Mouse (Mus musculus) gastrocnemius, postnatal 14 days (tissue): Measurements from ENCODE around the gene Slc38a6. TPM values are rescaled to one million over a fixed set of nuclear protein-coding genes. Genes with fewer than 3 reads are reported as not detected.

ENCODE experiments used
- DNase-seq: peaks from one replicate; pipeline ENCODE4 v3.0.0; 2021; ENCODE audit warnings: mixed read lengths
- intact Hi-C: fragments of 180-260 bp; cut with DNase I; formaldehyde crosslinking; loops from one replicate; pipeline ENCODE4 v1.15.1; 2025; ENCODE audit warnings: low total_unique reads
- total RNA-seq, 2 experiments: library from RNA; stranded (reverse); gene quantifications; 2 replicates each; pipeline ENCODE4 v1.2.3; 2021

The Slc38a6 gene
- total RNA-seq, 2 experiments from 2014 or later: 4.5 to 5.5 TPM

DNA sequence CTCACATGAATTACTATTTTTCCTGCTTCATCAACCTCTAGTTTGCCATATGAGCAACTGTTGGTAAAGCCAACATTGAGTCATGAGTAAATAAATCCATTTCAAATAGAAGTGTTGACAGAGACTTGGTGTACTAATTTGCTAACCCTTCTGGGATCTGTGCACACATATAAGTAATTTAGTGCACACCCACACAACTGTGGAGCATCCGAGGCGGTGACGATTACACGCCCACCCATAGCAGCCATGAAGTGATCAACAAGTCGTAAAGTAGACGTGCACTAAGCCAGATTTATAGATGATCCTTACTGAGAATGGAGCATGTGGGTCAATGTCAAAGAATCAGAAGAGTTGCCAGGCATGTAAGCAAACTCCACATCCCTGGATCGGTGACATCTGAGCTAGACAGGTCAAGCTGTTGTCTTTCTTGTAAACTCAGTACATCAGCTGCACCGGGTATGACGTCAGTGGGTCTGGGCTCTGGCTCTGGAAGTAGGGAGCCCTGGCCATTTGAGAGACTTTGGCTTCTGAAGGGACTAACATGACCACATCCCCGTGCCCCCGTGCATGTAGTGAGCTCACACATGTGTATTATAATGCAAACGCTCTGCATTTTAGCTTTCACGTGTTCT, 92.3 kb downstream of the Slc38a6 start:
- intact Hi-C loops: no loop called here
- no peak for DNase-seq

DNA sequence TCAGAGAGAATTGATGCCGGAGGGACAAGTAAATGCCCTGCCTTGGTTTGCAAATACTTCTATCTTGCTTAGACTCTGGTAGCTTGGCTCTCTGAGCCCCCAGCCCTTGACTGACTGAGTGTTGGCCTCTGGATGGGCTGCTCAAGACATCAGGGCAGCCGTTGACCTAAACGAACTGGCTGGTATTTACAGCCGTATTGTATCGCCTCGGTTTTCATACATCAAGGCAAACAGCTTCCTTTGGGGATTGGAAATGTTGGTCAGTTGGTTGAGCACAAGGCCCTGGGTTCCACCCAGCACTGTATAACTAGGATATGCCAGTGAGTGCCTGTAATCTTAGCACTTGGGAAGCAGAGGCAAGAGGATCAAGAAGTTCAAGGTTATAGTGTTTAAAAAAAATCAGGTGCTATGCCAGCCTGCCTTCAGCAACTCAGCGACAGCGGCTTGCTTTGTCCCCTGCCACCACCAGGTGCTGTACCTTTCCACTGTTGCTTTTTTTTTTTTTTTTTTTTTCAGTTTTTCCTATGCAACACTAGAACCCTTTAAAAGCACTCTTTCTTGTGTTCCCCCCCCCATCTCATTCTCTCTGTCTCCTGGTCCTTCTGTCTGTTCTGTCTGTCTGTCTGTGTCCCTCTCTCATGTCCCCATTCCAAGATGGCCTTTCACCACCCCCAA, 94.2 kb downstream of the Slc38a6 start:
- DNase-seq: no peak
- intact Hi-C loops: no loop called here

DNA sequence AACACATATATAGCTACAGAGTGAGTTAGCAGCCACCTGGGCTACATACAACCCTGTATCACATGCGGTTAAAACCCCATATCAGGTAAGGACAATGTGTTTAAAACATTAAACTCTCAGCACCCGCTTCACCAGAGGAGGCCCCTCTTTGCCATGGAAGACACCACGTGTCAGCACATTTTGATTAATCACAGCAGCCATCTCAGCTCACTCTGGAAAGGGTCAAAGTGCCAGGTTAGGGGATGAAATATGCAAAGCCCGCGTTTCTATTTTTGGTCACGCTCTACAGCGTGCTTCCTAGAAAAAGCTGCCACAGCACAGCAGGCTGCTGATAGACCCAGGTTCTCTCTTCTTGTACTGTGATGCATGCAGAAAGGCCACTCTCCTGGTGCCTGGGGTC, 94.9 kb downstream of the Slc38a6 start:
- intact Hi-C loops: no loop called here
- DNase-seq: no peak

DNA sequence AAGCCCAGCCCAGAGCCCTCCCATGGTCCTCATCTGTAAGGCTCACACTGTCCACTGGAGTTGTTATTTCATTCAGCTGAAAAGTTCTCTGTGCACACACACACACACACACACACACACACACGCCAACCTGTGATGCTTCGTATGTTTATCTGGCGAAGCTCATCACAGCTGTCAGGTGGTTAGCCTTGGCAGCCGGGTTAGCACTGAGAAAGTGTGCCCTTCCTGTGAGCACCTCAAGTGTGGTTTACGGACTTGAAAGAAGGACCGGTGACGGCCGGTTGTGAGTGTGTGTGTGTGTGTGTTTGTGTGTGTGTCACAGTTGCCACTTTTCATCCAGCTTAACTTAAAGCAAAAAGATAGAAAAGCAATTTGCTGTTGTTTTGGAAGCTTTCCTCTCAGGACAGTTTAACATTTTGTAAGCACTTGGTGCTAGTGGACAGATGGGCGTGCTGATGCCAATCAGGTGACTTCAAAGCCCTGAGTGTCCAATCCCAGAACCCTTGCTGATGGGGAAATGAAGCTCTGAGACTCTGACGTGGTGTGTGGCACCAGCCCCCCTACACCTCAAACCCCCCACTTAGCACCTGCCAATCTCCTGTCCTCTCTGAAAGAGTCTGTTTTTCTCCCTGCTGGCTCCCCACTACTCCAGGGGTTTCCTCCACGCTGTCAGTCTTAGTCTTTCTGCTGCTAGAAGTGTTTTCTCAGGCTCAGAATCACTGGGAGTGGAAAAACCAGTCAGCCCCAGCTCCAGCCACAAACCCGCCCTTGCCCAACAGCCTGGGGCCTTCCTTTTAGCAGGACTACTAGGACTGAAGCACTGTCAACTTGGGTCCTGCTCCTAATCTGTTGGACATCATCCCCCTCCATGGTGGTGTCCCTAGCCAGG, 96.0 kb downstream of the Slc38a6 start:
- intact Hi-C loops: no loop called here
- DNase-seq: no peak

DNA sequence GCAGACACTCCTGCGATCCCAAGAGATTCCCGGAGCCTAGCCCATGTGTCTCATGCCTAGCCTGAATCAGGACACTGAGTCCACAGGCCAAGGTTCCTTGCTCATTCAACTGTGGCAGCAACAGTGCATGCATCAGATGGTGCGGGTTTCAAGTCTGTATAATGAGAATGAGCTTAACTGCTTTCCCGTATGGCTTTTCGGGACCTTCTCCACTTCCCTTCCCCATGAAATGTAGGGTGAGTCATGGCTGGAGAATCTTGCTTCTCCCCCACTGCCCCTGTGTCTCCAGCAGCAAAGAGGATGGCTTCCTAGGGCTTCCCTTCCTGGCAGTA, 96.6 kb downstream of the Slc38a6 start:
- no peak for DNase-seq
- intact Hi-C loops: no loop called here

DNA sequence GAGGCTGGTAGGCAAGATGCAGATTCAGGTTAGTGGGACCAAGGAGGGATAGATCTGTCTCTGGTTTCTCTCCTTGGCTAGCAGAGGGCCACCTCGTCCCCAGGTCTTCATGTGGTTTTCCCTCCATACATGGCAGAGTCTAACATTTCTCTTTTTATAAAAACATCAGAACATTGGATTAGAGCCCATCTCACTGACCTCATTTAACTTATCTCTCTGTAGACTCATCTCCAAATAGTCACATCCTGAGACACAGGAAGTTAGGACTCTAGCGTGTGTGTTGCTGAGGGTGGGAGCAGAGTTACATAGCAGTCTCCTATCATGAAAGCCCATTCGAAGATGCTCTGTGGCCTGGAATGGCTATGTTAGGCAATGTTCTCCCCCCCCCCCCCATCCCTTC, 97.3 kb downstream of the Slc38a6 start:
- DNase-seq: no peak
- intact Hi-C loops: no loop called here

DNA sequence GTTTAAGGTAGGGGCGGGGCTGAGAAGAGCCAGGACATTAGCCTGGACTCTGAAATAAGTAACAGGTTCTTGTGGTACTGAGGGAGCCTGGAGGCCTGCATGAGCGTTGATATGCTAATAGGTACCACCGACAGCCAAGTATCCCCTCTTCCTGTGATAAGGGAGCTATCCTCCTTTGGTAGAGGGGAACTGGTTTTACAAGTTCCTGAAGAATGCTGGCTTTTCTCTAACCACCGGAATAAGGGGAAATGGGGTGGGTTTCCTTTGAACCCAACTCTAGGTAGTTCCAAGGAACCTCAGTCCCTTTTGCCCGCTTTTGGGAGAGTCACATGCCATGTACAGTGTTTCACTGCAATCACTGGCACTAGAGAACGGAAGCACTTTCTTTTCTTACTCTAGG, 98.2 kb downstream of the Slc38a6 start:
- no peak for DNase-seq
- intact Hi-C loops: no loop called here

DNA sequence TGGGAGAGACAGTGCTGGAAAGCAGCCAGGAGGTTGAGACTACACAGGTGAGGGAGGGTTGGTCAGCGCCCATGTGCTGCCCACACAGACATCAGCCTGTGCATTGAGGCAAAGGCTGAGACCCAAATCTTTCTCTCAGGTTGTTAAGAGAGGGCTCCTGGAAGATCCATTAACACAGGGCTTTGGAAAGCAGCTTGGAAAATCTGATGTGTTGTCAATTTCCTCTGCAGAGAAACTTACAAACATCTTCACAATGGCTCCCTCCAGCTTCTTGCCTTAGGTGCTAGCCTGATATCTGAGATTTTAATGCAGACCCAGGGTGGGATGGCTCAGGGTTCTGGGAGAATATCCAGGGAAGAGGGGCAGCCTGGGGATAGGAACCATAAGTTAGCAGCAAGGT, 105.9 kb downstream of the Slc38a6 start:
- DNase-seq: no peak
- intact Hi-C loops: no loop called here

DNA sequence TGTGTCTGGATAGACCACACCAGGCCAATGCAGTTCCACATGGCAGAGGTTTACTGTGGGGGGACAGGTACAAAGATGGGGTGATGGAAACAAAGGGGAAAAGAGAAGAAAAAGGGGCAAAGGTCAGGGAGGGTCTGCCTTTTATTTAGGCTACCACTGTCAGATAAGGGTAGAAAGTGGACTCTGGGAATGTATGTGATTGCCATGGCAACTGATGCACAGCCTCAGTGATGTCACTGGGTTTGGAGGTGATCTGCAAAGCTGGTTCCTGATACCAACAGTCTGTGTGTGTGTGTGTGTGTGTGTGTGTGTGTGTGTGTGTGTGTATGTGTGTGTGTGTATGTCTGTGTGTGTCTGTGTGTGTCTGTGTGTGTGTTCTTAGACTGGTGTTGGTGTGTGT, 106.4 kb downstream of the Slc38a6 start:
- DNase-seq: no peak
- intact Hi-C loops: no loop called here

DNA sequence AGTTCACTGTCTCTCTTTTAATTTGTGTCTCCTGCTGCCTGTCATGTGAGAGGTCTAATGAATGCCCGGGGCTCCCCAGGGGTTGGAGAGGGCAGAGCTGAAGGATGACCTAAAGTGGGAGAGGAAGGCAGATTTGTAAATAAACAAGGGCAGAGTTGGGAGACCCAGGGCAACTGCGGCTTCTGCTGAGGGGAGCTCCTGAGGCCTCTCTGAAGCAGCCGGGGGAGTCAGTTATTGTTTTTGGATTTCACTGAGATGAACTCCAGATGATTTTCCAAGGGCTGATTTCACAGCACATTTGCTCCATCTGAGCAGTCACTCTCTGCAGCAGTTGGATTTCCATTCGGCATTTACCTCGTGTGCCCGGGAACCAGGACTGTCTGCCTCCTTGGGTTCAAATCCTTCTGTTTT, 107.3 kb downstream of the Slc38a6 start:
- DNase-seq: no peak
- intact Hi-C loops: no loop called here

DNA sequence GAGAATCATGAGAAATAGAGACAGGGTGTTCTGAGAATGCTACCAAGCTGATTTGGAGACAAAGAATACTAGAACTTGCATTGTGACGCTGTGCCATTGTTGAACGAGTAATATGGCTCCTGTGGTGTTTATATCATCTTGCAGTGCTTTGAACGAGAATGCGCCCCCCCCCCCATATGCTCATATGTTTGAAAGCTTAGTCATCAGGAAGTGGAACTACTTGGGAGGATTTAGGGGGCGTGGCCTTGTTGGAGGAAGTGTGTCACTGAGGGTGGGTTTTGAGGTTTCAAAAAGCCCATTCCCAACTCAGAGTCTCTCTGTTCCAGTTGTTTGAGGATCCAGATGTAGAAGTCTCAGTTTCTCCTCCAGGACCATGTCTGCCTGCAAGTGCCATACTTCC, 108.0 kb downstream of the Slc38a6 start:
- DNase-seq: no peak
- intact Hi-C loops: no loop called here

DNA sequence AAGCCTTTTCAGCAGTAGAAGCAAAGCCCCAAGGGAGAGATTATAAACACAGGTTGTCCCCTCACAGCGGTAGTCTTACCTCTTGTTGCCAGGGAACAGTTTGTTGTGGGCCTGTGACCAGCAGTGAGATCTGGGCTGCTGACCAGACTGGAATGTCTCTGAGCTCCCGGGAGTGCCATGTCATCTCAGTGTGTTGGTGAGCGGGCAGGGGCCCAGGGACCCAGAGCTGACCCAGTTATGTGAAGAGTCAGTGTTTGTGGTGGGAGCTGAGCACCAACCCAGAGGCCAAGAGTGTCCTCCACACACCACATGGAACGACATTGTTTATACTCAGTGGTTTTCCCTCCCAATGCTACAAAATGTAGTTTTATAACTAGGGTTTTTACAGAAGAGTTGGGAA, 112.8 kb downstream of the Slc38a6 start:
- intact Hi-C loops: no loop called here
- peak; percentile 63 for DNase-seq

DNA sequence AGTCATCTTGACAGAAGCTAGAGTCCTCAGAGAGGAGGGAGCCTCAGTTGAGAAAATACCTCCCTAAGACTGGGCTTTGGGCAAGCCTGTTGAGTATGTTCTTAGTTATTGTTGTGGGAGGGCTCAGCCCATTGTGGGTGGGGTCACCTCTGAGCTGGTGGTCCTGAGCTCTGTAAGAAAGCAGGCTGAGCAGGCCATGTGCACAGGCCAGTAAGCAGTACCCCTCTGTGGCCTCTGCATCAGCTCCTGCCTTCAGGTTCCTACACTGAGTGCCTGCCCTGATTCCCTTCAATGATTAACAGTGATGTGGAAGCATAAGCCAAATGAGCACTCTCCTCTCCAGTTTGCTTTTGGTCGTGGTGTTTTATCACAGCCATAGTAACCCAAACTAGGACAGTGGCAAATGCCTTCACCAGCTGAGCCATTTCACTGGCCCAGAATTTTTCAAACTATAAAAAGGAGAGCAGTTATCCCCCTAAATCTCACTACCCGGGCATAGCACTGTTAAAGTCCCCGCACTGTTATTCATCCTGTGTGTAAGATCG, 114.0 kb downstream of the Slc38a6 start:
- intact Hi-C loops: no loop called here
- DNase-seq: no peak

DNA sequence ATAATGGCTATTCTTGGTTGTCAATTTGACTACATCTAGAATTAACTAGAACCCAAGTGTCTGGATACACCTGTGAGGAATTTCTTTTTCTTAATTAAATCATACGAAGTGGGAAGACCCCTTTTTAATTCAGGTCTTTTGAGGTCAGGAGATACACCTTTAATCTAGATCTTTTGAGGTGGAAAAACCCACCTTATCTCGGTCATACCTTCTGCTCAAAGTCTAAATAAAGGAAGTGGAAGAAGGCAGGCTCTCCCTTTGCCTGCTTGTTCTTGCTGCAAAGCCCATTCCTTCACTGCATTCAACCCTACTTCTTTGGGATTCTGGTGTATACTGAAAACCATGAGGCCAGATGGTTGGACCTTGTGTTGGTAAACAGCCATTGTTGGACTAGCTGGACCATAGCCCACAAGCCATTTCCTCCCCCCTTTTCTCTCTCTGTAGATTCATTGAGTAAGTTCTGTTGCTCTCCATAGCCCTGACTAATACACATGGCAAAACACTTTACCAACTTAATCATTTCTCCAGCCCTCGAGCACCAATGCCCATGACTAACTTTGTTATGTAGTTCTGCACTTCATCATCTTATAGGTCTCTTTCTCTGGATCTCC, 115.0 kb downstream of the Slc38a6 start:
- intact Hi-C loops: no loop called here
- no peak for DNase-seq

DNA sequence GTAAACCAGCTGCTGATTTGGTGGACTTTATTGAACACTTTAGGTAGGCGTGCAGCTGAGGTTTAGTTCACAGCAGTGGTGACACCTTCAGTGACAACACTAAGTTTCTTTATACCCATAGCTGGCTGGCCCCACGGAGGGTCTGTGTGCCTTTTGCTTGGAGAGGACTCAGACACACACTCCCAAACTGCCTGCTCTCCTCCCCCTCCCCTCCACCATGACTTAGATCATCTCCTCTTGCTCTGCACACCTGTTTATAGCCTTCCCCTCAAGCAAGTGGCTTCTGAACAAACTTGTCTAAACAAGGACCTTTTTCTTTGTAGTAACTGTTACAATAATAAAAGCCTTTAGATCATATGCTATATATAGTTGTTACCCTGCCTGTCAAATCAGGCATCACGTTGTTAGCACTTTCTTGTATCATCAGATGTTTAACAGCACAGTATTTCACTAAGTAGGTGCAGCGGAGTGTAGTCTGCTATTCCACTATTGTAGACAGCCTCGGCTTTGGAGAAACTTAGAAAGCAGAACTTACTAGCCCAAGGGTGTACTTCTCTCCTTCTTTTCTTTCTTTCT, 115.6 kb downstream of the Slc38a6 start:
- DNase-seq: no peak
- intact Hi-C loops: no loop called here

DNA sequence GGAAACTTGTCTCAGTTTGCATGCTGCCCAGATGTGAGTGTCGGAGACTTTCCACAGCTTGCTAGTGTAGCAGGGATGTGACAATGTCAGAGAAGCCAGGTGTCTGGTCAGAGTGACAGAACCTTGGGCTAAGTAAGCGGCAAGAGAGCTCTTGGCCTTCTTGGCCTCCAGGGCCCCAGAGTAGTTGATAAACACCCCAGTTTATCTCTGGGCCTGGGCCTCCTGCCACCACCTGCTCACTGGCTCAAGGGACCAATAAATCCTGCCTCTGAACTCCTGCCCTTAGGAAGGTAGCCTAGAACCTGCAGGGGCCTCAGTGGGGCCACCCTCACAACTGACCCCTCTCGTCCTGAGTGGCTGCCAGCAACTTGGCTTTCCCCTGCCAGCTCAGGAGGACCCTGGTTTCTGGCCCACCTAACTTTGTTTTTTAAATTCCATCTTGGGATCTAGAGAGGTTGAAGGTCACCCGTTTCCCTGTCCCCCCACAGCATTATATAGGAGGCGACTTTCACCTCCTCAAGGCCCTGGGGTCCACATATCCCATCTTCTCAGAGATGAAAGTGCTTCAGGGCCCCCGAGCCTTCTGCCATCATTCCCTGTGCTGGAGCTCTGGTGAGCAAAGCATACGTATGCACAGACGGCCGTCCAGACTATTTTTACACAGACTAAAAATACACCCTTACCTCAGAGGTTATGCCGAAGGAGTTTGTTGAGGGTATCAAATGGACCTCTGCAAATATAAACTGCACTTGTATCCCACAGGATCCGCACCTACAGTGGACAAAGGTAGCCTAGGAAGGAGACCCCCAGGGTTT, 116.5 kb downstream of the Slc38a6 start:
- intact Hi-C loops: no loop called here
- peak; percentile 43 for DNase-seq
